Mouse (Mus musculus) testis, postnatal 14 days (tissue): Measurements from ENCODE around the gene Cnr2.
A peak's percentile ranks its signal among the peaks of the same experiment; 100 is the strongest.

Source experiments
- DNase-seq: peaks from one replicate; pipeline ENCODE4 v3.0.0; 2021; ENCODE audit warnings: low spot score

Gene Cnr2

DNA sequence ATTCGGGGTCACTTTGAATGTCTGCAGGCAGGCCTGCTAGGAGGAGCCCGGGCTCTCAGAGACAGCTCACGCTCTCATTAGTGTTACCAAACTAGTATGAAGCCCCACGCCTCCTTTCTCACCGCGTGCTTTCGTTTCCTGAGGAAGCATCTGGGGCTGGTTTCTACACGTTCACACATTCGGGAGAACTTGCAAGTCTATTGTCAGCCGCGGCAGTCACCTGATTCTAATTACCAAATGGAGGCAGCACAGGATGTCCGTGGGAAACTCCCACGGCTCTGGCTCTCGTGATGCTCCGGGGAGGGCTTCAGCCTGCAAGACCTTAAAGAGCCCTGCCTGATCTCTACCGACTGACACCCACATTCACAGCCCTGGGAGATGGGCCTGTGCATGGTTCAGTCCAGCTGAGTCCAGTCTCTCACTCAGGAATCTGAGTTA is 18.6 kb upstream of the Cnr2 start:
- peak; percentile 84 for DNase-seq

- DNase-seq: peak; percentile 4
Observed at GRCm38 (mm10) chr4:135877742-135878141, 17.5 kb upstream of the Cnr2 start.

DNA sequence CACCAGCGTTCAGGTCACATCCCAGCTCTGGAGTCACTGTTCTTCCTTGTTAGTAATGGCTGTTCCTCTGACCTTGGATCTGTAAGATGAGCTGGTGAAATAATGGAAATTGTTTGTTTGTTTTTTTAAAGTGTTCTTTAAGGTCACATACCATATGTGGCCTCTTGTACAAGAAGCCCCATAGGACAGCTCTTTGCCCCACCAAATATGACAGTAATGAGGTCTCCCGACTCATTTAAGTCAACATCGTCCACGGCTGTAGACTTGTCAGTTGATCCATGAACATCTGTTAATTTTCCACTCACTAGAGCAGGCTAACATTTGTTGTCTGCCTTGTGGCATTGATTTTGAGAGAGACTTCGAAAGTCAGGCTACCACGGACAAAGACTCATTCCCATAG is 16.2 kb upstream of the Cnr2 start:
- no peak for DNase-seq

- DNase-seq: no peak
Observed at GRCm38 (mm10) chr4:135880018-135880417, 15.2 kb upstream of the Cnr2 start.

- DNase-seq: no peak
Observed at GRCm38 (mm10) chr4:135880576-135880975, 14.6 kb upstream of the Cnr2 start.

DNA sequence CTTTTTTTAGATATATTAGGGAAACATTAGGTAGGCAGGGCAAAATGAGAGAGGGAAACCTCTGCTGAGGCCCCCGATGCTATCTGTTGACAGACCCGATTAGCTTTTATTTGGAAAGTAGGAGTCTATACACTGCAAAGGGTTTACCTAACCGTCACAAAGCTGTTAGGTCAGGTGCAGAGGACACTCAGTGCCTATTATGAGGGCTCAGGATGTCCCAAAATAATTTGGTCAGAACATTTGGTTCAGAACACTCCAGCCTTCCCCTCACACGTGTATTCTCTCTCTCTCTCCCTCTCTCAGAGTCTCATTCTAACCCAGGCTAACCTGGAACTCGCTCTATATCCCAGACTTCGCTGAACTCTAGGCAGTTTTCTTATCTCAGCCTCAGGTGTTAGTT is 13.2 kb upstream of the Cnr2 start:
- DNase-seq: no peak

DNA sequence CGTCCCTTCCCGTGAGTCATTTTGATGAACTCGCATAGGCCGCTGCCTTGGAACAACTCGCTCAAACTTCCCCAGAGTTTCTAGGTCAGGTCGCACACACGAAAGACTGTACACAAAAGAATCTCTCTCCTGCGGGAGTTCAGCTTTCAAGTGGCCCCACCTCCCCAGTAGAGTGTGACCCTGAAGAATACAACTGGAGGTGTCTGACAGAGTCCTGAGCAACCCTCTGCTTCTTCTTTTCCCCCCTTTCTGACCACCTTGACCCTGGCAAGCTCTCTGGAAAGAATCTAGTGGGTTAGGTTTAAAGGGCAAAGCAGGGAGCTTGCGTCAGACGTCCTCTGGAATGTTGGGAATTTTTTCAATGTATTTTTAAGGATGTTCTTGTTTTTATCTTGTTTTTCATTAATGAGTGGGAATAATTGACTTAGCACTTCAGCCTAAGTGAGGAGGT is 11.8 kb upstream of the Cnr2 start:
- DNase-seq: no peak

DNA sequence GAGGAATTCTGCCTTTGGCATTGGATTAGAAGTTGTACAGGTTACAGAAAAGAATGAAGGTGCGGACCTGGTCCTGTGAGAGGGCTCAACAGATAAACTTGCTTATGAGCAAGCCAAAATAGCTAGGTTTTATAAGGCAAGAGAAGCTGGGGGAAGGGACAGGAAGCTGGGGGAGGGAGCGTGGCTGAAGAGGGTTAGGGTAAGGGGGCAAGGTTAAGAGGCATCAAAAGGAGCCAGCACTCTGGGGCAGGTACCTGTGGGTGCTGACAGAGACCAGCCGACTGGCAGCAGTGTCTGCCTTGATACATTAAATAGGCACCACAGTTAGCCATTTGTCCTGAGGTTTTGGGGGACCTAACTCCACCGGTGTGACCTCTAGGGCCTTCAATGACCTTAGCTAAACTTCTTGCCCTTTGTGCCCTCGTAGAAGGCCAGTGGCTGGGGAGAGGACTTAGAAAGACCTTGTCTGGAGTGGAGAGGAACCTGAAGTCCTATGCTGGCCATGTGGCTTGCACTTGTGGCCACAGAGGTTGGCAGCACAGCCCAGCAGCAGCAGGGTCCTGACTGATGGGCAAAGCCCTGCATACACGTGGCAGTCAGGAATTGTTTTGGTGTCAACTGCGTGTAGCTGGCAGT is 11.2 kb upstream of the Cnr2 start:
- DNase-seq: no peak

DNA sequence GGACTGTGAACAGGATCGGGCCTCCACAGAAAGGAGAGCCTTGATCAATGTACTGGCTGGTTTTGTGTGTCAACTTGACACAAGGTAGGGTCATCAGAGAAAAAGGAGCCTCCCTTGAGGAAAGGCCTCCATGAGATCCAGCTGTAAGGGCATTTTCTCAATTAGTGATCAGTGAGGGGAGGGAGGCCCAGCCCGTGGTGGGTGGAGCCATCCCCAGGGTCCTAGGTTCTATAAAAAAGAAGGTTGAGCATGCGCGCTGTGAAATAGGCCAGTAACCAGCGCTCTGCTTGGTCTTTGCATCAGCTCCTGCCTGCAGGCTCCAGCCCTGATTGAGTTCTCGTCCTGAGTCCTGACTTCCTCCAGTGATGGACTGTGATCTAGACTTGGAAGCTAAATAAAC is 10.7 kb upstream of the Cnr2 start:
- no peak for DNase-seq

DNA sequence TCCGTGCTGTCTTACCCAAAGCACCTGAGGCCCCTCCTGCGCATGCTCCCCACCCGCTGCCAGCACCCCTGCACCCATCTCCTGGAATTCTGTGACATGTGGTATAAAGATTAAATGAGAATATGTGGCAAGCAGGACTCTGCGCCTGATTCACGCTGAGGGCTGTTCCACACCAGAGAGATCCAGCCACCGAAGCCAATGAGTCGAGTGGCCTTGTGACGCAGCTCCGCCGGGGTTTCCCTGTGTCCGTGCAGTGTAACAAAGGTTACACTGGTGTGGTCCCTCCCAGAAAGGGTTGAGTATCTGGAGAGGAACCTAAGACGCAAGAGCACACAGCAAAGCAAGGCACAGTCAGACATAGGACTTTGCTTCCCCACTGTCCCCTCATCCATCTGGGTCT is 9.5 kb upstream of the Cnr2 start:
- no peak for DNase-seq

DNA sequence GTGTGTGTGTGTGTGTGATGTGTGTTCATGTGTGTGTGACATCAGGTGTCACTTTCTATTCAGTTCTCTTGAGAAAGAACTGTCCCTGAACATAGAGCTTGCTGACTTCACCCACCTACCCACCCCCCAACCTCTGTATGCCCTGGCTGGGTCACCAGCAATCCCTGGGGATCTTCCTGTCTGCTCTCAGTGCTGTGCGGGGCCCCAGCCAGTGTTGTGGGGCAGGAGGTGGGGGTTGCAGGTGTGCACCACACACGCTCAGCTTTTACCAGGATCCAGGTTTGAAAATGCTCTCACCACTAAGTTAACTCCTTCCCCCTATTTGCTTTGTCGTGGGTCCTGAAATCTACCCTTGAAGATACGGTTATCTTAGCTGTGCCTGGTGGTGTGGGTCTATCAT is 9.0 kb upstream of the Cnr2 start:
- DNase-seq: no peak

- no peak for DNase-seq
Observed at GRCm38 (mm10) chr4:135888448-135889057, 6.6 kb upstream of the Cnr2 start.

DNA sequence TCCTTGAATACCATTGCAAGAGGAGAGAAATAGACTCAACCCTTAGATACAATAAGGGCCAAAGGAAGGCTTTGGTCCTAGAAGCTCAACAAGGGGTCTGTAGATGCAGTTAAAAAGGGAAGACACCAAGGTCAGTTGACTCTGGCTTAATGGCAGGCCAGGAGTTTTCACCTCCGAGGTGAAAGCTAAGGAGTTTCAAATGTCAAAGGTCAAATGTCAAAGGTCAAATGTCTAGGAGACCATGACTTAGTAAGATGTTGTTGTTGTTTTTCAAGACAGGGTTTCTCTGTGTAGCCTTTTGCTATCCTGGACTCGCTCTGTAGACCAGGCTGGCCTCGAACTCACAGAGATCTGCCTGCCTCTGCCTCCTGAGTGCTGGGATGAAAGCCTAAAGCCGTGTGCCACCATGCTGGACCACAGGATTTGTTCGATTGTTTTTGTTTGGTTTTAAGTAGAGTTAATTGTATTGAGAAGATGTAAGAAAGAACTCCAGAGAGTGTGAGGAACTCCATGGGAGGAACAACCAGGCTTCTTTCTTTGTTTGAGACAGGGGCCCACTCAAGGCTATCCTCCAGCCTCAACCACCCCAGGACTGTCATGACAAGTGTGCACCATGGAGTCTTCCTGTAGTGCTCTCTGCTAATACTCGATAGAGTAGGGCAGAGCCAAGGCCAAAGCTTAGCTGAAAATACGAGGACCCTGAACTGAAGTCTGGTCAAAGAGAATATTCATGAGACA is 5.9 kb upstream of the Cnr2 start:
- DNase-seq: no peak

- peak; percentile 53 for DNase-seq
Observed at GRCm38 (mm10) chr4:135889884-135890283, 5.3 kb upstream of the Cnr2 start.

DNA sequence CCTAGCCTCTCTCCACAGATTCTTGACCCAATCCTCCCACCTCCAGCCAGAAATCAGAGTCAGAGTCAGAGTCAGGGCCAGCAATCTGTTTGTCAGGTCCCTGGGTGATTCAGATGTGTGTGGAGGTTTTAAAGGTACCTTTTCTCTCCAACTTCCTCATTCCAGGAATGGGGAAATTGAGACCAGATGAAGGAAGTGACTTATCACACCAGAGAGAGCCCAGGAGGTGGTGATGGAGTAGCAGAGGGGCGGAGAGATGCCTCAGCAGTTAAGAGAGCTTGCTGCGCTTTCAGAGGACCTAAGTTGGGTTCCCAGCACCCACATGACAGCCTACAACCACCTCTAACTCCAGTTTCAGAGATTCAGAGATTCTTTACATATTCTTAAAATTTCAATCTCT is 3.7 kb upstream of the Cnr2 start:
- DNase-seq: no peak

- DNase-seq: no peak
Observed at GRCm38 (mm10) chr4:135892884-135893283, 2.3 kb upstream of the Cnr2 start.

DNA sequence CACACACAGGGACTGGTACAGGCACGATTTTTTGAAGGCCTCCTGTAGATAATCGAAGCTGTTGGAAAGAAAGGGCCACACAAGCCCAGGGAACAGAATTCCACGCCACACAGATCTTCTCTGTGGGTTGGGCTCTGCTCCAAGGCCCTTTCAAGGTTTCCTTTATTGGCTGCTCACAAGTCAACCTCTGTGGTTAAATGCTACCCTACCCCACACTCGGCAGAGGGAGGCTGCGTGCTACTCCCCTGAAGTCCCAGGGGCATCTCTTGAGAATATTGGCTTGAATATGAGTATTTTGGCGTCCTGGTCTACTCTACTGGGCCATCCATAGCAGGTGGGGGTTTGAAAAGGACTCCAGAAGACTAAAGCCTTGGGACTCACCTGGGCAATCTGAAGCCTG is 963 bp downstream of the Cnr2 start:
- no peak for DNase-seq

DNA sequence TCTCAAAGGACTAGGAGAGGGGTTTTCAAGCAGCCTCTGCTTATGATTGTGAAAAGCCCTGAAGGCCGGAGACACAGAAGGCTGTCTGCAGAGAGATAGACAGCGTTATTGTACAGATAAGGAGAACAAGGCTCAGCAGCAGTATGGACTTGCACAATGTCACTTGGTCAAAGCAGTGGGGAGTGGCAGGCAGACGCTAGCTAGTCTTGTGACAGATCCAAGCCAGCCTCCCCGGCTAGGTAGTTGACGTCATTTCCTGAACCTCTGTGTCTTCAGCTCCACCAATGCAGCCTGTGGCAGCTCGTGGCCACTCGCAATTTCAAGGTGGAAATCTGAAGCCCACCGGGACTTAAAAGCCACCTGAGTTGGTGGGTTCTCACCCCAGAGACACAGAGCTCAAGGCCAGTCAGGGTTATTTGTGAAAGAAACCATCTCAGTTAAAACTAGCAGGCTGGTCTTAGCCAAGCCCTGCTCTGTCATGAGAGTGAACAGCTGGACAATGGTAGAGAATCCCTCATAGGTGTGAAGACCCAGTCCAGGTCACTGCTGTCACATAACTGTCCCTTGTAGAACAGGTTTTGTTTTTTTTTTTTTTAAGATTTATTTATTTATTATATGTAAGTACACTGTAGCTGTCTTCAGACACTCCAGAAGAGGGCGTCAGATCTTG is 3.3 kb downstream of the Cnr2 start:
- no peak for DNase-seq

- no peak for DNase-seq
Observed at GRCm38 (mm10) chr4:135899050-135899448, 3.9 kb downstream of the Cnr2 start.

DNA sequence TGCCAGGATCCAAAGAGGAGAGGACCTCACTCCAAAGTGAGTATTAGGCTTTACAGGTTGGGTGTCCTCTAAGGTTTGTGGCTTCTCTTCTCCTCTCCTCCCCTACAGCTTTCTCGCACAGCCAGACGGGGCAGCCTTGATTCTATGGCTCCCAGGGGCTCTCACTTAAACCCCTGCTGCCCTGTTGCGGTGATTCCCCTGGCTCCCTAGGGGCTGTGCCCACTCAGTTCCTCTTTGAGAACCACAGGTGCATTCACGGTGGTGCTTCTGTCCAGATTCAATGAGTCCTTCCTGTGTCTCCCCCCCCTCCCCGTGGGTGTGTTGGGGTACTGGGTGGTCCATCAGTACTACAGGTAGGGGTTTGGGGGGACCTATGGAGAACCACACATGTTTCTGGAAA is 4.8 kb downstream of the Cnr2 start:
- no peak for DNase-seq

GRCm38 (mm10) chr4:135902606-135903242 is 7.5 kb downstream of the Cnr2 start:
- DNase-seq: no peak

GRCm38 (mm10) chr4:135904810-135905209 is 9.6 kb downstream of the Cnr2 start:
- DNase-seq: no peak
